Mouse (Mus musculus): ENCODE data around the gene Sh2b1. TPM values are rescaled to one million over a fixed set of nuclear protein-coding genes. Genes with fewer than 3 reads are reported as not detected.
A peak's percentile ranks its signal among the peaks of the same experiment; 100 is the strongest.

Sh2b1 gene
- total and polyA plus RNA-seq, 2 experiments from 2014 or later = 46.8 to 63.9 TPM

- H3K9ac ChIP-seq (replicated peaks; ENCODE audit: low read length, poor library complexity, severe bottlenecking) = peak within 1 kb of the TSS; percentile 73
- TF ChIP-seq CTCF (IDR thresholded peaks at IDR 0.05) = peak; percentile 67
- H3K4me3 ChIP-seq (ENCODE audit: low read depth, low read length) = peak within 1 kb of the TSS; percentile 46
- H3K9me3 ChIP-seq (ENCODE audit: low read length) = no peaks in the 10 kb centered on the region
- H3K4me2 ChIP-seq (ENCODE audit: low read depth, low read length, poor library complexity, severe bottlenecking) = peak within 1 kb of the TSS; percentile 81
- DNase-seq (ENCODE audit: low spot score) (peak; percentile 99), ATAC-seq (ENCODE audit: low FRiP score) (peak; percentile 95)
- H3K36me3 ChIP-seq (ENCODE audit: insufficient read depth, low read length) = peaks cover 9% of the 10 kb centered on the region
- 0 out of 2 replicates have a peak, but pooled peaks cover 2% of the 10 kb centered on the region for H3K4me1 ChIP-seq (ENCODE audit: insufficient read depth, low read length)
- WGBS = 0% methylated on average over 32 of the region's 32 CpGs
- H3K27ac ChIP-seq (ENCODE audit: low read depth, low read length) = peak within 1 kb of the TSS; percentile 78
- H3K27me3 ChIP-seq (ENCODE audit: insufficient read depth, low read length) = no peaks in the 10 kb centered on the region
Observed at GRCm38 (mm10) chr7:126487052-126487483, 11.8 kb upstream of the Sh2b1 start, which contains the start of gene Tufm. TSS of gene Tufm (plus strand) at chr7:126487361.

DNA sequence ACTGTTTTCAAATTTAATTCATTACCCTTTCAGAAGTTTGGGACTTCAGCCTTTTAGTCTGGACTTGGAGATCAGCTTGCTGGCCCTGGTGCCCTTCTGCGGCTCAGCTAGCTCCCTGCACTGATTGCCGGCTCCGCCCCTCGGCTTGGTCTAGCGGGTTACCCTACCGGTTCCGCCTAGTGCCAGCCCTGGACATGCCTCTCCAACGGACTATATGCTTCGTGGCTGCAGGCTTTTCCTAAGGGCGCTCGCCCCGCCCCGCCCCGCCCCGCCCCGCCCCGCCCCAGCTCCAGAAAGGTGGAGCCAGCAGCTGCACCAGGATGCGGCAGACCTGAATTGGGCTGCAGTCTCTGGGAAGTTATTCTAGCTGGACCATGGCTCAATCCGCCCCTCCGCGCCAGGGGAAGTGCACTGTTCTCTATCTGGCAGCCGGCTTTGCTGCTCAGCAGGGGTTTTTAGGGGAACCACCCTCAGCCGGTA is 7.2 kb upstream of the Sh2b1 start:
- no peak for ATAC-seq (ENCODE audit: low FRiP score)
- no peaks in the 10 kb centered on the region for H3K4me1 ChIP-seq (ENCODE audit: insufficient read depth, low read length)
- H3K4me3 ChIP-seq (ENCODE audit: low read depth, low read length) = peak overlapping the region; percentile 32
- peak overlapping the region; percentile 39 for H3K9ac ChIP-seq (replicated peaks; ENCODE audit: low read length, poor library complexity, severe bottlenecking)
- TF ChIP-seq CTCF (IDR thresholded peaks at IDR 0.05) = no peak
- peak; percentile 53 for DNase-seq (ENCODE audit: low spot score)
- WGBS = 1% methylated on average over 22 of the region's 23 CpGs
- no peaks in the 10 kb centered on the region for H3K27me3 ChIP-seq (ENCODE audit: insufficient read depth, low read length)
- H3K4me2 ChIP-seq (ENCODE audit: low read depth, low read length, poor library complexity, severe bottlenecking) = peak overlapping the region; percentile 78
- 0 out of 2 replicates have a peak overlapping the region, but pooled peaks have one; percentile 32 for H3K27ac ChIP-seq (ENCODE audit: low read depth, low read length)
- no peaks in the 10 kb centered on the region for H3K36me3 ChIP-seq (ENCODE audit: insufficient read depth, low read length)
- no peaks in the 10 kb centered on the region for H3K9me3 ChIP-seq (ENCODE audit: low read length)

GRCm38 (mm10) chr7:126481699-126482098 is 6.5 kb upstream of the Sh2b1 start:
- Histone ChIP-seq H3K36me3 (ENCODE audit: insufficient read depth, low read length) (no peaks in the 10 kb centered on the region), H3K4me1 (ENCODE audit: insufficient read depth, low read length) (no peaks in the 10 kb centered on the region), H3K9me3 (ENCODE audit: low read length) (no peaks in the 10 kb centered on the region), H3K27me3 (ENCODE audit: insufficient read depth, low read length) (no peaks in the 10 kb centered on the region), H3K9ac (replicated peaks; ENCODE audit: low read length, poor library complexity, severe bottlenecking) (no peak overlapping the region), H3K4me3 (ENCODE audit: low read depth, low read length) (no peak overlapping the region), H3K4me2 (ENCODE audit: low read depth, low read length, poor library complexity, severe bottlenecking) (0 out of 2 replicates have a peak overlapping the region, but pooled peaks have one; percentile 78), H3K27ac (ENCODE audit: low read depth, low read length) (no peak overlapping the region)
- ATAC-seq (ENCODE audit: low FRiP score) (no peak), DNase-seq (ENCODE audit: low spot score) (peak; percentile 32)
- WGBS = 23% methylated on average over 5 of the region's 5 CpGs
- peak; percentile 77 for TF ChIP-seq CTCF (IDR thresholded peaks at IDR 0.05)

DNA sequence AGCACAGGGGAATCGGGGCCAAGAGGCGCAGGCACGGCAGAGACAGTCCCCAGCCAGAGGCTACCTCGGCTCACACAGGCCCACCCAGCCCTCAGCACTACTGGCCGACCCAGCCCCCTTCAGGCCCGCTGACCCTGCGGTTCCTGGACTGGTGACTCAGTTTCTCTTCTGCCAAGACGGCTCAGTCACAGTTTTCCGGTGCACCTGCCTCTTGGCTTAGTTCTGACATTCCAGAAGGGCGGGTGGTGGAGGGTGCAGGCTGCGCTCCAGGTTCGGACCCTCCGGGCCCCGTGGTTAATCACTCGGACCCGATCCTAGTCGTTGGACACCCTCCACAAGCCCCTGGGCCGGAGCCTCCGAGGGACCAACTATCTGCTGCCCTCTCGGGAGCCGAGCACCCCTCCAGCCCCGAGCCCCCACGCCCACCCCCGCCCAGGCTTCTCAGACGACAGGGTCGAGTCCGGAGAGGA is 703 bp downstream of the Sh2b1 start:
- peak overlapping the region; percentile 97 for H3K9ac ChIP-seq (replicated peaks; ENCODE audit: low read length, poor library complexity, severe bottlenecking)
- ATAC-seq (ENCODE audit: low FRiP score) (peak; percentile 31), DNase-seq (ENCODE audit: low spot score) (peak; percentile 6)
- peaks cover 5% of the 10 kb centered on the region; the same call in 1 of the 2 replicates for H3K4me1 ChIP-seq (ENCODE audit: insufficient read depth, low read length)
- H3K27me3 ChIP-seq (ENCODE audit: insufficient read depth, low read length) = no peaks in the 10 kb centered on the region
- peak overlapping the region; percentile 97 for H3K4me2 ChIP-seq (ENCODE audit: low read depth, low read length, poor library complexity, severe bottlenecking)
- peak overlapping the region; percentile 94 for H3K27ac ChIP-seq (ENCODE audit: low read depth, low read length)
- H3K9me3 ChIP-seq (ENCODE audit: low read length) = no peaks in the 10 kb centered on the region
- no peak for TF ChIP-seq CTCF (IDR thresholded peaks at IDR 0.05)
- WGBS = 1% methylated on average over 21 of the region's 27 CpGs
- H3K36me3 ChIP-seq (ENCODE audit: insufficient read depth, low read length) = peaks cover 31% of the 10 kb centered on the region
- H3K4me3 ChIP-seq (ENCODE audit: low read depth, low read length) = peak overlapping the region; percentile 85

DNA sequence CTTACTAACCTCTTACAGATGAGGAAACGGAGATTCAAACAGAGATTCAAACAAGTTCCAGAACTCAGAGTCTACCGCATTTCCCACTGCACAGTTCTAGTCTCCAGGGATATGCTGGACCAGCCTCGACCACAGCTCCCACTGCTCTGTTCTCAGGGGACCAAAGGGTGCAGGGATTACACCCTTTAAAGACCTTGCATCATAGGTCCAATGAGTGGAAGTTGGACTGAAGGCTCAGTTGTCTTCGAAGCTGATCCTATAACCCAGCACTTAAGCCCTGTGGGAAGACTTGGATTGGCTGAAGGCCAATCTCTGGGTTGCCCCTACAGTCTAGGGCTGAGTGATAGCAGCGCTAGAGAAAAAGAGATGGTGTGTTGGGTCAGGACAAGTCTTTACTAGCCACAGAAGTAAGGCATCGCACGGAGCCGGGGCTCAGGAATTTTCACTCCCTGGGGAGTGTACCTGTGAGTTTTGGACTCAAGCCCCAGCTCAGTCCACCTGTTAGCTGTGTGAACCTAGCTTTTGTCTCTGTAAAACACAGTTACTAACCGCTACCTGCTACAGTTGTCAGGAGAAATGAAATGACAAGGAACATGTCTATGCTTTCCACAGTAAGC is 1.6 kb downstream of the Sh2b1 start:
- no peak for TF ChIP-seq CTCF (IDR thresholded peaks at IDR 0.05)
- H3K4me3 ChIP-seq (ENCODE audit: low read depth, low read length) = peak overlapping the region; percentile 85
- no peak for DNase-seq (ENCODE audit: low spot score)

GRCm38 (mm10) chr7:126472713-126473112 is 2.5 kb downstream of the Sh2b1 start:
- Histone ChIP-seq H3K9ac (replicated peaks; ENCODE audit: low read length, poor library complexity, severe bottlenecking) (no peak overlapping the region), H3K4me2 (ENCODE audit: low read depth, low read length, poor library complexity, severe bottlenecking) (no peak overlapping the region), H3K36me3 (ENCODE audit: insufficient read depth, low read length) (peaks cover 46% of the 10 kb centered on the region), H3K27me3 (ENCODE audit: insufficient read depth, low read length) (no peaks in the 10 kb centered on the region), H3K4me3 (ENCODE audit: low read depth, low read length) (no peak overlapping the region), H3K9me3 (ENCODE audit: low read length) (no peaks in the 10 kb centered on the region), H3K4me1 (ENCODE audit: insufficient read depth, low read length) (peaks cover 5% of the 10 kb centered on the region; the same call in 1 of the 2 replicates), H3K27ac (ENCODE audit: low read depth, low read length) (no peak overlapping the region)
- no peak for ATAC-seq (ENCODE audit: low FRiP score)
- no peak for TF ChIP-seq CTCF (IDR thresholded peaks at IDR 0.05)
- DNase-seq (ENCODE audit: low spot score) = no peak
- WGBS = 91% methylated on average over 16 of the region's 16 CpGs

More for the DNA sequence above, 1.6 kb downstream of the Sh2b1 start:
- Histone ChIP-seq H3K27me3 (ENCODE audit: insufficient read depth, low read length) (no peaks in the 10 kb centered on the region), H3K4me2 (ENCODE audit: low read depth, low read length, poor library complexity, severe bottlenecking) (peak overlapping the region; percentile 97), H3K4me1 (ENCODE audit: insufficient read depth, low read length) (peaks cover 5% of the 10 kb centered on the region; the same call in 1 of the 2 replicates), H3K27ac (ENCODE audit: low read depth, low read length) (no peak overlapping the region), H3K9ac (replicated peaks; ENCODE audit: low read length, poor library complexity, severe bottlenecking) (peak overlapping the region; percentile 97; the same call in 1 of the 2 replicates), H3K36me3 (ENCODE audit: insufficient read depth, low read length) (peaks cover 40% of the 10 kb centered on the region), H3K9me3 (ENCODE audit: low read length) (no peaks in the 10 kb centered on the region)
- 83% methylated on average over 9 of the region's 9 CpGs for WGBS
- ATAC-seq (ENCODE audit: low FRiP score) = no peak
